Mouse (Mus musculus) gastrocnemius, adult 18-20 months (tissue): Measurements from ENCODE around the gene Id1. TPM values are rescaled to one million over a fixed set of nuclear protein-coding genes. Genes with fewer than 3 reads are reported as not detected.

ENCODE experiments used
- DNase-seq: peaks from one replicate; pipeline ENCODE4 v3.0.0; 2021; ENCODE audit warnings: low spot score
- microRNA-seq: library from miRNA; unstranded; fragments of <30 nt; microRNA quantifications from one replicate; pipeline ENCODE4 v1.2.0, GENCODE M21; 2021
- total RNA-seq, 2 experiments: library from RNA; stranded (reverse); gene quantifications; 2 replicates each; pipeline ENCODE4 v1.2.3; 2021

Id1 gene
- total RNA-seq, 2 experiments from 2014 or later, result 16.0 to 28.5 TPM

DNA sequence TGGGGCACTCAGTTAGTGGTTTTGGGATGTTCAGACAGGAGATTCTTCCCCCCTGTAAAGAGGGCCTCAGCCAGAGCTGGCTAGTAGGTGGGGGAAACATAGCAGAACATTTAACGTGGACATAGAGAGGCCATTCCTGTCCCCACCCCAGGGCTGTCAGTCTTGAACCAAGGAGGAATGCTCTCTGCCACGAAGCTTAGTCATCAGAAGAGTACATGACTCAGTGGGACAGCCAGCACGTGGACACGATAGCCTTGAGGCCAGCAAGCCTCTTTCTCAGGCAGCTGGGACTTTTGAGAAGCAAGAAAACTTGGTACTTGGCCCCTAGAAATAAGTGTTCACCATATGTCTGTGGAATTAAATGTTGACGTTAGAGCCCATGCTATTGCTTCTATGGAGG is 46.6 kb downstream of the Id1 start:
- DNase-seq, result no peak

DNA sequence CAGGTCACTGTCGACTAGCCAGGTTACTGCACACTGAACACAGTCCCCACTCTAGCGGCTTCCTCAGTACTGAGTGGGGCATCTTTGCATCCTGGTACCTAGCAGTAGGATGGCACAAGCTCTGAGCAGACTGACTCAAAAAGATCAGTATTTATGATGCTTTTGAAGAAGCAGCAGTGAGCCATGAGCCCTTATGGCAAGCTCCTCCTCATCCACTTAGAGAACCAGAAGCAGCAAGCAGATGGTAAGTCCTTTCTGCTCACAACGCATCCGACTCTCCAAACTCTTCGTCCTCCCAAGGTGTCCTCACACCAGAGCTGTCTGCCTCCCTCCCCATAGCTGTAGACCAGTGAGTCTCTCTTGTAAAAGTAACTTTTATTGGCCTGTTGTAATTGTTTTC is 47.2 kb downstream of the Id1 start:
- DNase-seq, result no peak

DNA sequence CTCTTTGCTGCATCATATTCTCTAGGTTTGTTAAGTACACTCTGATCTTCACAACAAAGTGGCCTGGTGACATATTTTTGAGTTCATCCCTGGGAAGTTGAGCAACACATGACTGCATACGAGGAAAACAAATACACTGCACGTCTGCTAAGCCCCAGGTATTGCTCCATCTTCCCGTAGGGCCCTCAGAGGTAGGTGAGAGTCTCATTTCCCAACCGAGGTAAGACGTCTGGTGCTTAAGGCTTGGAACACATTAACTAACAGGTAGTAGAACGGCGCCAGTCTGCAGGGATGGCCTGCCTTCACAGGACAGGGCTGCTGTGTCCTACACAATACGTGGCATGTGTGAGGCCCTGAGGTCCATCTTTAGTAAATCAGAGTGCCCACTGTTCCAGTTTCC is 48.6 kb downstream of the Id1 start:
- no peak for DNase-seq

DNA sequence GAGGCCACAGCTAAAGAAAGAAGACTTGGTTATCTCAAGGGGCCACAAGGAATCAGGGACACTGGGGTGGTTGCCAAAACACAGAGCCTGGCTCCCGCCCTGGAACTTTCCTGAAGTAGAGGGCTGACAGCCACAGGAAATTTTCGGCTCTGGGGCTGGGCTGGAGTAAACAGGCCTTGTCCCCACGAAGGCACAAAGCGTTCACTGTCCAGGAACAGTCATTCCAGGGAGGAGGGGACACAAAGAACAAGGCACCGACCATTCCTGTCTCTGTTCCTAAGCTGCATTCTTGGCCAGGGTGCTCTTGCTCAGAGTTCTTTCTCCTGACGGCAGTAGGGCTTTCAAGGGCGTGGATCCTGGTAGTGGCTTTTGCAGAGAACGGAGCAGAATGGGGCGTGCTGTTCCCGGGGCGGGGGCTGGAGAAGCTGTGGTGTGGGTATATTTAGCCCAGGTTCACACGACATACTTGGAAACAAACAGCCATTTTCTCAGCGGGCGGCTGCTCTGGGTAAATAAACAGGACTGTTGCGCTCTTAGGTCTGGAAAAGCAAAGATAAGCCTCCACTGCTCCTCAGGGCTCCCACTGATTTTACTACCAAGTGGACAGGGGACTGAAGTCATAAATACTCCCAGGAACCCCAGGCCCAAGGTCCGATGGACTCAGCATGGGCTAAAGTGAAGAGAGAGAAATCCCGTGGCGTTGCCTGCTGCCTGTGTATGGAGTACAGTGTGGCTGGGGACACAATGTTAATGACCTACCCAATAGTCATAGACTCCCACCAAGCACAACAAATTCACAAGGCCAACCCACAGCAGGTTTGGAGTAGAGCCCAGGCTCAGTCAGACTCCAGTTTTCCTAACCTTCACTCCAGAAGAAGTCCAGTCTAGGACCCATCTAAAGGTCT is 49.6 kb downstream of the Id1 start:
- peak; percentile 88 for DNase-seq

Small RNAs within 50 kb of the gene (microRNA-seq; reads per million reads assigned to microRNA genes)
- gene Gm23802, result not detected

Other genes starting within 250 kb of the Id1 start
- not detected for gene Defb22, start 246.1 kb upstream of the Id1 start, total RNA-seq
- gene Defb26, start 224.6 kb upstream of the Id1 start, total RNA-seq, result not detected
- not detected for gene Defb28, start 218.0 kb upstream of the Id1 start, total RNA-seq
- not detected for gene Defb29, start 196.2 kb upstream of the Id1 start, total RNA-seq
- gene Gm17416, start 166.9 kb upstream of the Id1 start, total RNA-seq, result not detected
- gene Defb21, start 163.5 kb upstream of the Id1 start, total RNA-seq, result not detected
- not detected for gene Defb19, start 155.9 kb upstream of the Id1 start, total RNA-seq
- gene Defb45, start 136.9 kb upstream of the Id1 start, total RNA-seq, result not detected
- gene Defb36, start 131.9 kb upstream of the Id1 start, total RNA-seq, result not detected
- not detected for gene Defb25, start 113.2 kb upstream of the Id1 start, total RNA-seq
- 1 to 10 TPM; 1.6 to 3.3 TPM for gene Rem1, start 109.3 kb upstream of the Id1 start, total RNA-seq
- 10 to 100 TPM; 29.5 to 30.8 TPM for gene H13, start 66.8 kb upstream of the Id1 start, total RNA-seq
- 10 to 100 TPM; 11.3 to 12.7 TPM for gene Mcts2, start 49.2 kb upstream of the Id1 start, total RNA-seq
- 1 to 10 TPM; 2.6 to 3.5 TPM for gene Cox4i2, start 17.9 kb downstream of the Id1 start, total RNA-seq
- gene Bcl2l1, start 95.5 kb downstream of the Id1 start, total RNA-seq, result 10 to 100 TPM; 20.6 to 30.6 TPM
- gene Tpx2, start 111.7 kb downstream of the Id1 start, total RNA-seq, result 1 to 10 TPM; 1.6 to 5.3 TPM
- gene Mylk2, start 175.1 kb downstream of the Id1 start, total RNA-seq, result 100 to 1,000 TPM; 671 to 798 TPM
- gene Foxs1, start 197.0 kb downstream of the Id1 start, total RNA-seq, result 1 to 10 TPM in 1 of 2 experiments, under 1 TPM in 1; 0.75 to 1.8 TPM
- under 1 TPM; 0.26 to 0.34 TPM for gene Dusp15, start 215.4 kb downstream of the Id1 start, total RNA-seq
- not detected for gene Ttll9, start 226.2 kb downstream of the Id1 start, total RNA-seq